Mouse (Mus musculus): Measurements from ENCODE around the gene Anapc11.
"Not testable (repeated sequence)": the region's sequence is repeated elsewhere in the genome, so short reads cannot be mapped to it uniquely, and the experiment has no call there.

Gene Anapc11

DNA sequence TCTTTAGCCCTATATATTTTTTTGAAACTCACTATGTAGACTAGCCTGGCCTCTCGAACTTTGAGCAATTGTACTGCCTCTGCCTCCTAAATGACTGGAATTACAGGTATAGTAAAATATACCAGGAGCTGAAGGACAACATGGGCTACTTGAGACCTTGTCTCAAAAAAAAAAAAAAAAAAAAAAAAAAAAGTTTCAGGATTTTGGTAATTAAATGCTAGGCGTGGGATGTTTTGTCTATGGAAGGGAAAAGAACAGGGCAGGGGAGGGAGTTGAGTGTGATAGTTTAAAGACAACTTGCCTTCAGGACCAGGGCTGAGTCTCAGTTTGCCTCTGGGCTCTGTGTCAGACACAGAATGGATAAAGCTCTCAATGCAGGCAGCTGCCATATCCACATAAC, 23.2 kb upstream of the Anapc11 start:
- in situ Hi-C loops (cut with MboI, MseI): no loop called here

DNA sequence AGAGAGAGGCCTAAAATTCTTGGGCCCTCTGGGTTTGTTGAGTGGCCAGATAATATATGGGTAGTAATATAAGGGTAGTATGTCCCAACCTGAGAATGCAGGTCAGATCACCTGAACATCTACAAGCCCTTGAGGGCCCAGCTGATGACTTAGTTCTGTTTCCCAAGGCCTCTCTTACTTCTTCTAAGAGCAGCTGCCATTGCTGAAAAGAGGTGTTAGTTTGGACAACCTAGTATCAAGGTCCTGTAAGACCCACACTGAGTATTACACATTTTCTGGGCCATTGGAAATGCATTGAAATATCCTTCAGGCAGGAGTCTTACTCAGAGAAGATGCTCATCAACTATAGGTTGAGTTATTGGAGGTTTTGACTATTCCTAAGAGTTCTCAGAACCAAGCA, 22.3 kb upstream of the Anapc11 start:
- in situ Hi-C loops (cut with MboI, MseI): no loop called here

DNA sequence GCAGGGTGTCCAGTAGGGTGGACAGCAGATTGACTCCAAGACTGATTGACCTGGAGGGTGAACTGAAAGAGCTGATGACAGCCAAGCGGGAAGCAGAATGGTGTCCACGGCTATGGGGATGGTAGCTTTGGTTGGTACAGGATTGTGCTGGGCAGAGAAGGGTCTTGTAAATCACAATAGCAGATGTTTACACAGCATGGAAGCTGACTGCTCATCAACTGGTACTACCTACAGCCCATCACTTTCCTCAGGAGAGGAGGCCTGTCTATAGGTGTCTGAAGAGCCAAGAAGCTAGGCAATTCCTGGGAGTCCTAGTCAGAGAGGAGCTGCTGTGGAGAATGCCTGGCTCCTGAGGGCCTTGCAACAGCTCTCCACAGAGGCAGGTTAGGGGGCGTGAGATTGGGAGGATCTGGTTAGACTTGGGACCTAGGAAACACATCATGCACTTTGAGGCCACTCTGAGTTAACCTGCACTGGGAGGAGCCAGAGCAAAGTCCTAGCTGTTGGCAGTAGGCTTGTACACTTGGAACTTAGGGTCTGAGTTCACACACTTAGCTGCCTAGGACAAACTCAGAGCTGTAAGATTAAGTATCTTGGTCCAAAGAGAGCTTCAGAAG, 21.7 kb upstream of the Anapc11 start:
- in situ Hi-C loops (cut with MboI, MseI): no loop called here

DNA sequence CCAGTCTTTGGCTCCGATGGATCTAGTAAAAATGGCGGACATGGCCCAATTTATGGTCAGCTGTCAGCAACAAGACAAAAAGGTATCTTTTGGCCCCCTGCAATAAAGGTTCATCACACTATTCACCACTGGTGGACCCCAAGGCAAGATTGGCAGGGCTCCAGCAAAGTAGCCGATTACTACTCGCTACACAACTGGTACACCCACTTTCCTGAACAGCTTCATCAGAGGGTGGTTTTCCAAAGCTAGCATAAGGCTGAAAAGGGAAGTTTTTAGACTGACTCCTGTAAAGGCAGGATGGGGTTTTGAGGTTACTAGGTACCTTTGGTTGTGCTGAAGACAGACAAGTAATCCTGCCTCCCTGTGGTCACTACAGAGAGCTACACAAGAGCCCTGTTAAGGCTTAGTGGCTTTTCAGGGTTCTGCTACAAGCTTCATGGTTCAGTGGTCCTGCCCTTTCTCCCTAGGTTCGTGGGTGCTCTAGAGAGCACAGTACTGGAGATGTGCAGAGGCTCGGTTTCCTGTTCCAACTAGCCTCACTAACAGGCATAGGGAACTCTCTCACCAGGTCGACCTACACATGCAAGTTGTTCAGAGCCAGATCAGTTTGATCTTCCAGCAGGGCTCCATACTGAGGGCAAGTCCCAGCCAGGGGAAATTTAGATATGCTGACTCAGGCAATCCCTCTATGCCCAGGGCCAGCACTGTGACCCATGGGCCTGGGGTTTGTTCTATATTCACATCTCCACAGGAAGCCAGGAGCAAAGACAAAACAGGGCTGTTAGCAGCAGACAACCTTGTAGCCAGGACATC, 20.8 kb upstream of the Anapc11 start:
- in situ Hi-C loops (cut with MboI, MseI): no loop called here

DNA sequence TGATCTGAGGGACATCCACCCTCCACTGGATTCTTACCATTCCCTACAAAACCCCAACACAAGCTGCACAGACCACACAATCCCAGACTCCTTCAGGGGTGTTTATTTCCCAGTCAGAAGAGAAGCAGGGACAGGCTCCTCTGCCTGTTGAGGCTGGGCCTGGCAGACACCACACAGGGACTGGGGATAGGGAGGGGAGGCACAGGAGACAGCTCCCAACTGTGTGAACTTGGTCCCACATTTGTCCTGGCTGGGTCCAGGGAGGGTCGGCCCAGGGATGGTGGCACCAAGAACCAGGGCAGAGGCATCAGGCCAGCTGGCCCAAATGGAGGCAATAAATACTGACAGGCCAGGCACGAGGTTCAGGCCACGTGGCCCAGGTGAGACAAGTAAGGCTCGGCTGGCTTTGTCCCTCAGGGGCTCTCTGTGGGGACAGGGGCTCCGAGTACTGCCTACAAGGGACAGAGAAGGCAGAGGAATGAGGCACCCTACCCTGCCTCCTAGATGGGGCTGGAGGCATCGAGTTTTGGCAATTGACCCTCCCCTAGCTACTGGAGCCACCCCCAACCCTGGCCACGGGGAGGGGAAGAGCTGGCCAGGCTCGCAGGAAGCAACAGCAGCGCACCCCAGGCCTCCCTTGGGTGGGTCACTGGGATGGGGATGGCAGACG, 20.1 kb upstream of the Anapc11 start:
- in situ Hi-C loops (cut with MboI, MseI): no loop called here

DNA sequence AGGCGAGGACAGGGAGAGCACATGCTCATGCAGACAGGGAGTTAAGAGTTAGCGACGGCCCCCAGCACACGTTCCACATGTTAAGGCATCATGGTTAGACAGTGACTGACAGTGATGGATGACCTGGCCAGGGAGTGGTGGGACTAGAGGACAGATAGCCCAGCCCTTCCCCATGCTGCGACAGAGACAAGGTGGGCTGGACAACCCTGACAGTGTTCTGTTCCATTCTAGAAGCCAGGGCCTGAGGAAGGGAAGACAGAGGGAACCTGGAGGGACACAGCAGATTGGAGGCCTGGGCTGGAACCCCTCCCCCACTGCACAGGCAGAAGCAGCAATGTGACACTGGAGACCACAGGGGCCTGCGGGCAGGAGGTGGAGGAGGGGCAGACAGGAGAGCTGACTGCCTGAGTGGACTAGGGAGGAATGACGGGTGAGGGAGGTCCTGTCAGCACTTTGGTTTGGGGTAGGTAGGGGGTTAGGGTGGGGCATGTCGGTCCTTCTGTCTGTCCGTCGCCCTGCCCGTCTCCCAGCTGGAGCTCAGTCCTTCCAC, 19.5 kb upstream of the Anapc11 start:
- in situ Hi-C loops (cut with MboI, MseI): no loop called here

DNA sequence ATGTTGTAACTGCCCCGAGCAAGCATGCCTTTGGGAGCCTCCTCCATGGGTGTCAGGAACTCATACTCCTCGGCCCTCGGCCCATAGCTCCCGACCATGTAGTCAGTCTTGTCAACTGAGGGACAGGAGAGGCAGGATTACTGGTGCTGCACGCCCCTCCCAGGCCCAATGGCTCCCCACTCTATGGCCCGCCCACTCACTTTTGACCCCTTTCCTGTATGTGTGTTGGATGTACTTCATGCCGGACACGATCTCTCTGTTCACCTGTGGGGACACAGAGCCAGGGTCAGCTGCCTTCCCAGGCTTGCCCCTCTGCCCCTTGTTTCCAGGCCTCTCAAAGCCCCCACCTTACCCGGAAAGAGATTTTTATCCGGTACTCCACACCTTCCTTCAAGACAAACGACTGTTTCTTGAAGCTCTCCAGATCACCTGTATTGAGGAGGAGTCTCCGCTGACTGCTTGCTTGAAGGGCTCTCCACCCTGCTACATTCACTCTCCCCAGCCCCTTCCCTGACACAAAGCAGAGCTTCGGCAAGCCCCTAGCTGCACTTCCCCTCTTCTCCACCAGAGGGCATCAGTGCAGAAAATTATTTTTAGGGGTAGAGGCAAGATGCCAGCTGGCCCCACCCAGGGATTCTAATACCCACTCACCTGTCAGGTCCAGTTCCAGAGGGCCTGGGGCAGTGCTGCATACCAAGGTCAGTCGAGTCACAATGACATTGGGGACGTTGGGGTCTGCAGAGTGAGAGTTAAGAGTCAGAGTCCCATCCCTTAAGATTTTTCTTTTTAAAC, 18.7 kb upstream of the Anapc11 start:
- in situ Hi-C loops (cut with MboI, MseI): no loop called here

DNA sequence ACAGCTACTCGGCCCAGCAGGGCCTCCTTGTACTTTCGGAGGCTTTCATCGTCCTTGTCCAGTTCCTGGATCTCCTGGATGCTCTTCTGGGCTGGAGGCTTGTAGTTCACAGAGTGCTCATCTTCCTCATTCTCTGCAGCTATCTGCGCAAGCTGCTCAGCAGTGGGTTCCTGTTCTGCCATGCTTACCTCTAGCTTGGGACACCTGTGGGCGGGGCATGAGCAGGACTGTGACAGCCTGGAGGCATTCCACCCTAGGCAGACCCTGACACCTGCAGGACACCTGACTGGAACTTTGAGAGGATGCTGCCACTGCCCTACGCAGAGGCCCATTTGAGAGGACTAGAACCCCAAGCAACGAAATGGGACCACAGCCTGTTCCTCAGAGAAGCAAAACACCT, 18.0 kb upstream of the Anapc11 start:
- in situ Hi-C loops (cut with MboI, MseI): no loop called here

DNA sequence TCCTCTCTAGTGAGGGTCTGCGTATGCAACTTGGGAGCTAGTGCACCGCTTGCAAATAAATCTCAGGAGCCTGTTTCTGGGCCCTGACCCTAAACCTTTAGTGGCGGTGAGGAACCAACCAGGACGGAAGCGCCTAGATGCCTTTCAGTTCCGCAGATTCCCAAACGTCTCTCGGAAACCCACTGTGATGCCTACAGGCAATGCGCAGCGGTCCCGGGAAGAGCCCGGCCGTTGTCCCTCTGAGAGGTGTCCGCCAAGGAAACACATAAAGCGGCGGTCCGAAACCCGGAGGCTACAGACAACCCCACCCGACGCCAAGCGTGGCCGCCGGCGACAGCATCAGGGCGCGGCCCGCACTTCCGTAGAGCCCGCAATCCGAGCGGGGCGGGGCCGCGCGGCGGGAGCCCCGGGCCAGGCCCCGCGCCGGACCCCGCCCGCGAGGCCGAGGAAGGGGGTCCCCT, 17.3 kb upstream of the Anapc11 start:
- in situ Hi-C loops (cut with MboI, MseI): no loop called here

DNA sequence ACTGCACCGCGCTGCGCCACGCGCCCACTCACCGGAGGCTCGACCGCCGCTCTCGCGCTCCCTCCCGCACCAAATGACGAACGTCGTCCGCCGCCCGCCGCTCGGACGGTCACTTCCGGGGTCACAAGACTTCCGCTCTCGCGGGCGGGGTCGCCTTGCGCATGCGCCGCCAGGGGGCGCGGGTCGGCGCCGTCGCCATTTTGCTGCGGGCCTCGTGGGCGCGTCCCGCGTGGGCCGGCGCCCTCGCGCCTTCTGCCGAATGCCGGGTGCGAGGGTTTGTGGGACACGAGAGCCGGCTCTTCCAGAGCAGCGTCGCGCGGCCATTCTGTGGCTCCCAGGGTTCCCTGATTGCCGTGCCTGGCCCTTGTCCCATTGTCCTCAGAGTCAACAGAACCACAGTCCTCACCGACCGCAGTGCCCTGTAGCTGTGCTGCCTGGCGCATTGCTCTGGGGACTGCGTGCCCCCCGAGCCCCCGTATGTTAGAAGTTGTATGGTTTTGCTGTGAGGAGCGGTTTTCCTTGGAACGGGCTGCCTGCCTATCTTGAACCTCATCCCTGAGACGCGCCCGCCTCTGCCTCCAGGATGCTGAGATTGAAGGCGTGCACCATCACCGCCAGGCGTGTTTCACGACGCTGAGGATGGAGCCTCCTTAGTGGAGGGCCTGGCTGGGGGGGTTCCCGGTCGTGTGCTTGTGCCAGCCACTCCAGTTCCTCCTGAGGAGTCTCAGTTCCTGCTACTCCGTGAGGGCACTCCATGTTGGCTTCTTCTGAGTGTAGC, 16.5 kb upstream of the Anapc11 start, which contains the start of gene Arhgdia:
Gene Arhgdia, minus strand, starts transcription at position 135 of the 778 bp plus-strand sequence.
- in situ Hi-C loops (cut with MboI, MseI): no loop called here

DNA sequence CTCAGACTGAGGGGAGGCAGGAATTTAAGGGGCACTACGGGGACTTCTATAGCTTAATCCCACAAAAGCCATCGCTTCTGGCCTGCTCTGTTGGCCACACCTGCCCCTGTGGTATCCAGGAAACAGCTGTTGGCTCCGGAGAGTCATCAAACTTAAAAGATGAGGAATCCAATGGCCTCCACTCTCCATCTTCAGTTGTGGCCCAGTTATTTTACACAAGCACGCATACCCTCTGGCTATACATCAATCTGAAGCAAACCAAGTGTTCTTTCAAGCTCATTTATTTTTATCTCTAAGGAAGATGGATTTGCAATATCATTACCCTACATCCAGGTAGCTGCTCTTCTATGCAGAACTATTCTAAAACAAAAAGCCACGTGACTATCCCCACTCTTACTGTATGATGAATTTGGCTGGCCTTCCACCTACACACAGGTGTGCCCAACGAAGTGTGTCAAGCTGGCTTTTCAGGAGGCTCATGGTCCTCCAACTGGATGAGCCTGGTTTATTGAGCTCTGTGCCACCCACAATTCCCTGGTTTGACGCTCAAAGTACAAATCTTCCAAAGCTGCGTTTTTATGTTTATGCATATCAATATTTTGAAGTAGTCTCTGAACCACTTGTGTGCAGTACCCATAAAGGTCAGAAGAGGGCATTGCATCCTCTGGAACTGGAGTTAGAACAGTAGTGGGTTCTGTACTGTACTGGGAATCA, 15.8 kb upstream of the Anapc11 start:
- in situ Hi-C loops (cut with MboI, MseI): no loop called here

DNA sequence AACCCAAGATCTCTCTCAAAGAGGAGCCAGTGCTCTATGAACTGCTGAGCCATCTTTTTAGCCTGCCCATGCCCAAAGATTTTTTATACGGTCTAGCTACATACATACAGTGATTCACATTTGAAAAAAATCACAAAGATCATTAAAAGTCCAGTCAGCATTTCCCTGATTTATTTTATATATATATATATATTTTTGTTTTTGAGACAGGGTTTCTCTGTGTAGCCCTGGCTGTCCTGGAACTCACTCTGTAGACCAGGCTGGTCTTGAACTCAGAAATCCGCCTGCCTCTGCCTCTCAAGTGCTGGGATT, 15.3 kb upstream of the Anapc11 start:
- in situ Hi-C loops (cut with MboI, MseI): not testable (repeated sequence)

DNA sequence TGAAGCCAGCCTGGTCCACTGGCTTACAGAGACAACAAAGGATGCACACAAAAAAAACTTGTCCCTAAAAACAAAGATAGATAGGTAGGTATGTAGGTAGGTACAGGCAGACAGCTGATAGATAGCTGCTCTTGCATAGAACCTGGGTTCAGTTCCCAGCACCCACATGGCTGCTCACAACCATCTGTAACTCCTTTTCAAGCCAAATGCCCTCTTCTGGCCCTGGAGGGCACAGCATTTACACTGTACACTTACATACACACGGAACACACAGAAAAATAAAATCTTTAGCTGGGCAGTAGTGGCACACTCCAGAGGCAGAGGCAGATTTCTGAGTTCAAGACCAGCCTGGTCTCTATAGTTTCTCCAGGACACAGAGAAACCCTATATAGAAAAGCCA, 14.3 kb upstream of the Anapc11 start:
- in situ Hi-C loops (cut with MboI, MseI): no loop called here

DNA sequence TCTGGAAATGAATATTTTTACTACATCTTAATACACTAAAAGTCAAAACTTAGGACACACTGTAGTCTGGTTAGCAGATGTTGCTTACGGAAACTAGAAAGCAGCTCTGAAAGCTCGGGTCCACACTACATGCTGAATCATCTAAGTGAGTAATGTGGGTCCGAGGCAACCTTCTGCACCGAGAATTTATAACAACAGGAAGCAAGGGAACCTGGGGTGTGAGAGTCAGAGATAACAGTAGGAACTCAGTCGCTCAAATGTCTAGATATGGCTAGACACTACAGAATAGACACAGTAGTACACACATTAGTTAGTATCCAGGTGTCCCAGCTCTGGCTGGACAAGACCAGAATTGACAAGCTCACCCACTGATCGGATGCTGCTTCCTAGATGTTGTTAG, 9.7 kb upstream of the Anapc11 start:
- in situ Hi-C loops (cut with MboI, MseI): no loop called here

DNA sequence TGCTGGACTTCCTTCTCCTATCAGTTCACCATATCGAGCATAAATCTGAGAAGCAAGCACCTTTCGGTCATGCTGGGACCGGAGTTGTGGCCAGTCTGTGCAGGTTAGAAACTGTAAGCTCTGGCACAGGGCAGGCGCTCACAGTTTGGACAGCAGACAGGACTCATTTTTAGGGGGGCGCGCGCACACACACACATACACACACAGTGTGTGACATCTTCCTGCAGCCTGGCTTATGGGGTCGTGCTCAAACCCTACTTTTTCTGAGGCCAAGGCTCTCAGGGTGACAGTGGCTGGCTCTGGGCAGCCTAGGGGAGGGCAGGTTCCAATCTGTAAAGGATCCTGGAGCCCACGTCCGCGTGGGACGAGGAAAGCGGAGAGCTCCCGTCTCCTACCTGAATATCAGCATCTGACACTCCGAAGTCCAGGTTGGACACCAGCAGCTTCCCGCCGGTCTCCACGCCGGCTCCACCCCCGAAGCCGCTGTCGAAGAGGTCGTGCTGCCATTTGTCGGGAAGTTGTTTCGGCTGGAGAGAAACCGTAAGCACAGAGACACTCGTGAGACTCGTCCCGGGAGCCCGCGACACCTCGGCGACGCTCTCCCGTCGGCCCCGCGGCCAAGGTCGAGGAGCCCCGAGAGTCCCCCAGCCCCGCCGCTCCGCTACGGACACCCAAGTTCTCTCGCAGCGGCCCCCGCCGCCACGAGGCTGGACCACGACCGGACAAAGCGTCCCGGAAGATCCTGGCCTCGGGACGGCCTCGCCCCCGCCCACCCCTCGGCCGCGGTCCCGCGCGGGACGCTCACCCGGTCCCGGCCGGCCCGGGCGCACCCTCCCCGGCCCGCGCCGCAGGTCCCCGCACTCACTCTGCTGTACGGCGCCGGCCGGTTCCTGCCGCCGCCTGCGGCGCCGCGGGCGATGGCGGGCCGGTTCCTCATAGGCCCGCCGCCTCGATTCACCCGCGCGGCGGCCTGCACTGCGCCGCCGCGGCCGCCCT, 683 bp upstream of the Anapc11 start:
- in situ Hi-C loops (cut with MboI, MseI): no loop called here

DNA sequence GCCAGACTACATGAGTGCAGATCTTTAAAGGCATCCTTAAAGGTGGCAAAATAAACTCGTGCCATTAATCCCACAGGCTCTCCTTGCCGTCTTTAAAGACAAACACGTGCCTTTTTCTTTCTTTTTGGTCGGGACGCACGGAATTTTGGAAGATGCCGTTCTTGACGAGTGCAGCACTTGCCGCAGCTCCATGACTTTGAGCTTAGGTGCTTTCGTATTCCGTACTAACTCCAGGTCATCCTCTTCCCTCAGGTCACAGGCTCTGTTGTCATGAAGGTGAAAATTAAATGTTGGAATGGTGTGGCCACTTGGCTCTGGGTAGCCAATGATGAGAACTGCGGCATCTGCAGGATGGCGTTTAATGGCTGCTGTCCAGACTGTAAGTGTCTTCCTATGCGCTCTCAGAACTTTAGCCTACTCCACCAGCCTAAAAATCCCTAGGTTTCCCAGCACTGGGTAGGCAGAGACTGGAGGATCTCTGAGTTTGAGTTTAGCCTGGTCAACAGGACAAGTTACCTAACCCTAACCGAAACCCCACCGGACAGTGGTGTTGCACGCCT, 849 bp downstream of the Anapc11 start:
- in situ Hi-C loops (cut with MboI, MseI): no loop called here

DNA sequence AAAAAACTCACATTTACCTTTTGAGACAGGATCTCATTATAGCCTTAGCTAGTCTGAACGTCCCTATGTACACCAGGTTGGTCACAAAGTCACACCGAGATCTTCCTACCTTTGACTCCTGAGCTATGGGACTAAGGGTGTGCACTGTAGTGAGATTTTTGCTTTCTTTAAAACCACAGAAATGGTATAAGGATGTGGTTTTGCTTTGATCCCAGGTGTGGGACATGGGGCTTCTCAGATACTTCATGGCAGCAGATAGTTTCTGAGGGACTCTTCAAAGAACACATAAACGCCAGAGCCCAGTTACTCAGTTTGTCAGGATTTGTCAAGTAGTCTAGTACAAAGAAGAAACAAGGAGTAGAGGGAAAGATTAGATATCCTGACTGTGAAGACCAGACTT, 2.5 kb downstream of the Anapc11 start:
- in situ Hi-C loops (cut with MboI, MseI): no loop called here

DNA sequence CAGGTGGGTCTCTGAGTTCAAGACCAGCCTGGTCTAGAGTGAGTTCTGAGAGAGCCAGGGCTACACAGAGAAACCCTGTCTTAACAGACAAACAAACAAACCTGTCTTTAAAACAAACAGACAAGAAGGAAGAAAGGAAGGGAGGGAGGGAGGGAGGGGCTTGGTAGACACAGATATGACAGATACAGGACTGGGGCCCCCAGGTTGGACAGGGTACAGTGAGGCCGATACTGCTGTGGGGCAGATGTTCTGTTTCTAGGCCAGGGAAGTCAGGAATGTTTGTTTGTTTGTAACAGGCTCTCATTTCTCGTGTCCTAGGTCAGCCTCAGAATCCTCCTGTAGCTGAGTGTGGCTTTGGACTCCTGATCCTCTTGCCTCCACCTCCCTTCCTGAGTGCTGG, 5.3 kb downstream of the Anapc11 start:
- in situ Hi-C loops (cut with MboI, MseI): no loop called here

DNA sequence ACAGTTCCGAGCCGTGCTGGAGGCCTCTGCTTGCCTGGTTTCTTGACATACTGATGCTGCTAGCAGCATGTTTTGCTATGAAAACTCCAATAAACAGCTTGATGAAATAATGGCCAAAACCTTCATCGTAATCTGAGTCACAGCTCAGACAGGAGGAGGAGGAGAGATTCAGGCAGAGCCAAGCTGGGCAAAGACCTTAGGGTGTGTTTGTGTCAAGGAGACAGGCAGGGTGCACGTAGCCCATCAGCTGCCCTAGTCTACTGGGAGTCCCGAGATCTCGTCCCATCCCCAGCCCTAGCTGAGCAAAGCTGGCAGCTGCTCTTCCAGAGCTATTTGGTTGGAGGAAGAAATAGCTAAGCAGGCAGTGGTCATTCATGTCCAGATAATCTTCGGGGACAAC, 7.4 kb downstream of the Anapc11 start:
- in situ Hi-C loops (cut with MboI, MseI): no loop called here

Data from T-helper 1 cell (primary cell).